Mouse (Mus musculus) testis, adult 2 months (tissue): ENCODE data around the gene B4galt2.

Experiments used
- CTCF ChIP-seq: fragments of 200-500 bp; IDR thresholded peaks from 2 replicates; pipeline ENCODE4 v1.5.1; 2012; ENCODE audit warnings: low read depth, mild to moderate bottlenecking, inconsistent platforms, low read length, moderate library complexity; ENCODE audit not compliant: control insufficient read depth, insufficient read depth, insufficient replicate concordance
- POLR2A ChIP-seq: fragments of 200-500 bp; IDR thresholded peaks from 2 replicates; pipeline ENCODE4 v1.6.1; 2012; ENCODE audit warnings: low read depth, mild to moderate bottlenecking, inconsistent platforms, low read length, moderate library complexity; ENCODE audit not compliant: control insufficient read depth

- TF ChIP-seq CTCF (no peak), POLR2A (no peak)
Observed at GRCm38 (mm10) chr4:117867000-117867399, 16.3 kb downstream of the B4galt2 start.
